Mouse (Mus musculus): ENCODE measurements at regions not wholly inside any gene's neighbourhood (a gene's known extent, or its start where the extent isn't known, plus 50 kb on each side); places are given as distances from the start of the nearest gene placed in this dataset.

- peak; percentile 90 for DNase-seq (ENCODE audit: low read depth)
Observed at GRCm38 (mm10) chr8:126681948-126682651, 88.3 kb upstream of the Irf2bp2 start.

DNA sequence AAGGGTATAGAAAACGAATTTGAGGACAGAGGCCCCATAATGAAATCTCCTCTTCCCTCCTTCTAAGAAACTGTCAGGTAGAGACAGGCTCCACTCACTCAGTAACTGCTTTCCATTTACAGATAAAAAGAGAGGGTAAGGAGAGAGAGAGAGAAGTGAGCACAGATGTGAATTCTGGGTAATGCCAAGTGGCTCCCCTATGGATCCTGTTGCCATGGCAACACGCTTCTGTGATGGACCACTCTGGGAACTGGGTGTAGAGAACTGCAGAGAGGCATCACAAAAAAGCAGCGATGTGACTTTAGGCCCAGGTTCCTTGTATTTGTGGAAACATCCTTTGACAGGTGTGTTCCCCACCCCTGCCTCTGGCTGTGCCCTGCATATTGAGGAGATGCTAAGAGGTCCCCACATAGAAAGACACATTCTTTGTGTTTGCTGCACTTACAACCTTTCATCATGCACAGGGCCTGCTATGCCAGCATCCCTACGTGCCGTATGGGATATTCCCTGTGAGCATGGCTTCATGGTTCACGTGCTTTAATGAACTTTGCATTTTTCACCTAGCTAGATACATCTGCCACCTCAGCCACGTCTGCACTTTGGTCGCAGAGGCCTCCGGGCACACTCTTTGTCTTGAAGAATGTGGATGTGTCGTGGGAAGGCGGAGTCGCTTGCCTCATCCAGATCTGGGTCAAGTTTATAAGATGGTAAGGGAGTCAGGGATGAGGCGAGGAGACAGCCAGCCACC is 84.4 kb upstream of the Irf2bp2 start:
- no peak for DNase-seq (ENCODE audit: low read depth)

- no peak for DNase-seq (ENCODE audit: low read depth)
Observed at GRCm38 (mm10) chr8:126675153-126675552, 81.4 kb upstream of the Irf2bp2 start.

- DNase-seq (ENCODE audit: low read depth): no peak
Observed at GRCm38 (mm10) chr8:126673038-126673740, 79.4 kb upstream of the Irf2bp2 start.

GRCm38 (mm10) chr8:126671594-126671993 is 77.8 kb upstream of the Irf2bp2 start:
- no peak for DNase-seq (ENCODE audit: low read depth)

DNA sequence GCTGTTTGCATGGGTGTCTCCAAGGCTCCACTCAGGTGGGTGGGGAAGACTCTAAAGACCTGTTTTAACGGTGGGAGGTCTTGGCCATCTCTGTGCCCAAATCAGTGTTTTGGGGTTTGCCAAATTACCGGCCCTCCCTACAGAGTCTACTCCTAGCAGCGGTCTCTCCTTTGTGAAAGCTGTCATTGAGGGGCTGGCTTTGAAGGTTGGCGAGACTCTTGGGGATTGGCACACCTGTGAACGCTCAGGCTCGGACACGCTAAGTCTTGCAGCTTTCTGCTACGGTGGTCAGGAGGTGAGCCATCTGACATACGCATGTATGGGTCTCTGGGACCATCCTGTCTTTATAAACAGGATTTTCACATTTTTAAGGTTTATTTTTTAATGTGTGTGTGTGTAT is 76.1 kb upstream of the Irf2bp2 start:
- DNase-seq (ENCODE audit: low read depth): no peak

GRCm38 (mm10) chr8:126669154-126669553 is 75.4 kb upstream of the Irf2bp2 start:
- no peak for DNase-seq (ENCODE audit: low read depth)

DNA sequence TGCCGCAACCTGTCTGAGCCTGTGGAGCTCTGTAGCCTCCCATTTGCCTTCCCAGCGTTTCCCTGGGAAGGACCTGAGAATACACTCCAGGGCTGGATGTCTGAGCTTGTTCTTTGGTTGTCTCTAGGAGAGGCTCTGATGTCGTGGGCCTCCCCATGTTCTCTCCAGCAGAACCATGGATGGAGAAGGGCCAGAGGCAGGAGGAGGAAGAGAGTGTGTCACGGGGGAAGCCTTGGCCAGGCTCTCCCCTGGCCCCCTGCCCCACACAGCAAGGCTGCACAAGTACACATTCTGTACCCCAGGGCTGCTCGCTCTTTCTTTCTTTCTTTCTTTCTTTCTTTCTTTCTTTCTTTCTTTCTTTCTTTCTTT is 74.9 kb upstream of the Irf2bp2 start:
- DNase-seq (ENCODE audit: low read depth): no peak

DNA sequence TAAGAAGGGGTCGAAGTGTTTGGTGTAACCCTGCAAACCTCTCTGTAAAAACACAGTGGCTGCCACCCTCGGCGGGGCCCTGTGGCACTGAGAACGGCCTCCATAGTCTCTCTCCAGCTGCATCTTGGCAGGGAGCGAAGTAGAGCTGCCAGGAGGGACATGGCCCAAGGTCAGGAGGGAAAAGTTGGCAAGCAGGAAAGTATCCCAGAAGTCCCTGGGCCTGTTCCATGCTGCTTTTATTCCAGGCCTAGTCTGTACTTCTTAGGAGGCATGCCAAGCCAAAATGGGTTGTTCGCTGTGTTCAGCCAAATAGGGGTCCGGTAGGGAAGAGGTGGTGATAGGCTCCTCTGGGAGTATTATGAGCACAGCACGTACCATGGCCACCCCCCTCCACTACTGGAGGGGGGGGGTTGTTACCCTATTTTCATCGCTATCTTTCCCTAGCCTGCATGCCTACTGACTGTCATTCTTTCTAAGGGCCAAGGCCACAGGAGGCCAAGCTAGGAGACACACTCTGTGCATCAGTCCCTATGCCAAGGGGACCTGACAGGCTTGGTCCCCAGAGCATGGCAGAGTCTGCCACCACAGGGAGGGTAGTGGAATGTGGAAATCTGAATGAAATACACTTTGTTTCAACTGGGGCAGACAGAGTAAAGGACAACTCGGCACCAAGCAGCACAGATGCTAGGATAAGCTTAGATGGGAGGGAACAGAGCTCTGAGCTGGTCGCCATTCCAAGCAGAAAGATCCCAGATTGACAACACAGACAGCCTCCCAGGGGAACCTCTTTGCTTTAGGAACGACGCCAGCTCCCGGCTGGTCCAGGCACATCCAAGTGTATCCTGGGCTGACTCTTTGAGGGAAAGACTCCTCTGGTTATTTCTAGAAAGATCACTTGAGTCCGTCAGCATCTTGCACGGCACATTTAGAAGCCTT is 74.2 kb upstream of the Irf2bp2 start:
- DNase-seq (ENCODE audit: low read depth): peak; percentile 93

GRCm38 (mm10) chr8:126667086-126667720 is 73.4 kb upstream of the Irf2bp2 start:
- DNase-seq (ENCODE audit: low read depth): no peak

DNA sequence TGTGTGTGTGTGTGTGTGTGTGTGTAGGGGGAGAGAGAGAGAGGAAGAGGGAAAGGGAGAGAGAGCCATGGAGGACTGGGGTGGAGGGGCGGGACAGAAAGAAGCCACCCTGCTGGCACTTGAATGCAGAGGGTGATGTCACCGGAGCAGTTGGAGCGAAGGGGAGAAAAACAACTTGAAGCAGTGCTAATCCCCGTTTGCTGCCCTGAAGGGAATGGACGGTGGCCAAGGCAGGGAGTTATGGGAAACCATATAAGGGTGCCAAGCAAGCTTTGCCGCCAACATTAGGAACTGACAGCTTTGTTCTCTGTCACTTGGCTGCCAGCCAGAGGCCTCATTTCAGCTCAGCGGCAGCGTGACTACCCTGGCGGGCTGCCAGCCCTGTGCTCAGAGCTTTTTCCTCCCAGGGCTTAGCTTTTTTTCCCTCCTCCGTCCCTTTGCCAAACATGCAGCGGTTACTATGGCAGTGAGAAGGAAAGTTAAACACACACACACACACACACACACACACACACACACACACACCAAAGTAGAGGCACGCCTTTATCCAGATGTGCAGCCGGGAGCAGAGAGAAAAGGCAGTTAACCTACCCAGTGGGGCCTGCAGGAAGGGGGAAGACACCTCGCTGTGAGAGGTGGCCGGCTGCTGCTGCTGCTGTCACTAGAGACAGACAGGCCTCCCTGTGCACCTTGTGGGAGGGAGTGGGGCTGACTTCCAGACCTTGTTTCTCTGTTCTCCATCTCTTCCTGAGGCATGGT is 72.7 kb upstream of the Irf2bp2 start:
- DNase-seq (ENCODE audit: low read depth): peak; percentile 100

- DNase-seq (ENCODE audit: low read depth): no peak
Observed at GRCm38 (mm10) chr8:126665581-126666241, 71.9 kb upstream of the Irf2bp2 start.

GRCm38 (mm10) chr8:126664891-126665290 is 71.1 kb upstream of the Irf2bp2 start:
- no peak for DNase-seq (ENCODE audit: low read depth)

DNA sequence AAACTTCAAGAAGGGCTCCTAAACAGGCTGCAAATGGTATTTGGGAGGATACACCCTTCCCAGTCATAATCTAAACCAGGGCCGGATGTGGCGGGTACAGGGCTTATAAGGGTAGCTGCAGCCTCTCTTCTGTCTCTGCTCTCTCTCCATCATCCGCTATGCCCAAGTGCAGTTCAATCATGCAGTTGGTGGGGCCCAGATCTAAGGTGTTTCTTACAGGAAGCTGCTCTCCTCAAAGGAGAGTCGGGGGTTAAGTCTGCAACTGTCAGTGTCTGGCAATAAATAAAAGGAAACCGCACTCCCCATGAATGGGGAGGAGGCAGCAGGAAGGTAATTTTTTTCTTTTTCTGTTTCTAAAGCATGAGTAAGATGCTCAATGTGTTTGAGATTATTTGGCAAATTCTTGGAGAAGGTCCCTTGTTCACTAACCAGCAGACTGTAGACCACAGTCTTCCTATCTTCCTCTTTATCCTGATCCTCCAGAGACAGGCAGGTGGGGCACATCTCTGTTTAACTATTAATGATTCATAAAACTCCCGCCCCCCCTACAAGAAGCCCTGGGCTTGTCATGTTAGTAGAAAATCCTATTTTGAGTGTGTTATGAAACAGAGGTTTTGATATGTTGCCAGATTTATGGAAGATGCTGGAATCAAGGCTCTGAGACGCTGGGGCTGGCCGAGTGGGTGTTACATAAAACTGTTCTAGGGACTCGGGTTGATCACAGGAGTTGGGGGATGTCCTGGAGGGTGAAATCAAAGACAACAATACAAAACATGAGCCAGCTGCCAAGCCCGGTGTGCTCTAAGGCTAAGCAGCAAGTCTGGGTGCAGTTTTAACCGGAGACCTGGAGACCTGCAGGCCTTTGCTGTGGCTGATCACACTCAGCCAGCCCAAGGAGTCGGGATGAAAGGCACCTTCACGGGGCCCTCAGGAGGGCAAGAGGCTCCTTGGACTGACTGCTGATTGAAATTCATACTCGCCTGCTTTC is 69.3 kb upstream of the Irf2bp2 start:
- DNase-seq (ENCODE audit: low read depth): no peak

DNA sequence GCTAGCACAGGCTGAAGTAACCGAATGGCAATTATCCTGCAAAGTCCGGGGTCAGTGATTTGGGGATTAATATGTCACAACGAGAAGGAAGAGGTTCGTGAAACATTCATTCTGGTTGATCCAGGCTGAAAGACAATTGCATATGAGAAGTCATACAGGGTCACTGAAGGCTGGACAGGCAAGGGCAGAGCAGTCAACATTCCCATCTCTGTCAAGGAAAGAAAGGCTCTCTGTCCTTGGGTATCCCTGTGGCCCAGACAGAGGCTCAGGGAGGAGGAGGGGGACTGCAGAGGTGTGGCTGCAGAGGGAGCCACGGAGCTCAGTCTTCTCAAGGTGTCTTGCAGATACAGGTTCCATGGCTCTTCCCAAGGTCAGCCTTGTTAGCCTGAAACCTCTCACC is 68.4 kb upstream of the Irf2bp2 start:
- DNase-seq (ENCODE audit: low read depth): no peak

- DNase-seq (ENCODE audit: low read depth): no peak
Observed at GRCm38 (mm10) chr8:126661511-126662142, 67.8 kb upstream of the Irf2bp2 start.

- no peak for DNase-seq (ENCODE audit: low read depth)
Observed at GRCm38 (mm10) chr8:126660658-126661316, 67.0 kb upstream of the Irf2bp2 start.
